Mouse (Mus musculus): ENCODE results near the gene Prnd.
A peak's percentile ranks its signal among the peaks of the same experiment; 100 is the strongest.

Gene Prnd

DNA sequence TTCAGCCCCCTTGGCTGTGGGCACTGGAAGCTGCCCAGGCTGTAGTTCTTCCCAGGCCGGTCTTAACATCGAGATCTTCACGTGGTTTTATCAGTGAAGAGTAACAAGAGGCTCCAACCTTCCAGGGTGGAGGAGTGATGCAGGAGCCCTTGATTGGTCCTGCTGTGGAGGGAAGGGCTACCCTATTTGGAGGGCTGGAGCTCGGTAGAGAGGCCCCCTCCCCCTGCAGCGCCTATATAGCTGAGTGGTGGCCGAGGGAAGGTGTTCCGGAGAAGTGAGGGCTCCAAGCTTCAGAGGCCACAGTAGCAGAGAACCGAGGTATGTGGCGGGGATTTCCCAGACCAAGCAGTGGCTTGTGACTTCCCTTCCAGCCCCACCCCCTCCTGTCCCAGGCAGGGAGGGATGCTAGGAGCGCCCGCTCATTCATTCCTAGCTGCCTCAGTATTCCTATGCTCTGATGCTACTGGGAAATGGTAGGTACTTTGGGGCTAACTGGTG, at the start of gene Prnd:
Prnd (plus strand) TSS at position 264 of the 498 bp plus-strand sequence.
- no peak for DNase-seq

DNA sequence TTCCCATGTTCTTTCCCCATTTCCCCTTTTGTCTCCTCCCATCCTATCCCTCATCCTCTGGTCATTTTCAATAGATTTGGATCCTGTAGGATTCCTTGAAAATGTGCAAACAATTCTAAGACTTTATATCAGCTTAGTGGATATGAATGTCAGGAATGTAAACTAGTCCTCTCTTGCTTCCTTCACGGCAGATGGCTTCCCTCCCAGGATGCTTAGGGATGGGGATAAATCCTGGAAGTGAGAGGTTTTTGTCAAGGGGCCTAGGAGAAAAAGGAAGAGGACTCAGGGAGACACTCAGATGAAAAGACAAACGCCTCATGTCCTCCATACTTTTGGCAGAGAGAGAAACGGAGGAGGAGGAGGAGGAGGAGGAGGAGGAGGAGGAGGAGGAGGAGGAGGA, 48.2 kb upstream of the Prnd start:
- DNase-seq: no peak

DNA sequence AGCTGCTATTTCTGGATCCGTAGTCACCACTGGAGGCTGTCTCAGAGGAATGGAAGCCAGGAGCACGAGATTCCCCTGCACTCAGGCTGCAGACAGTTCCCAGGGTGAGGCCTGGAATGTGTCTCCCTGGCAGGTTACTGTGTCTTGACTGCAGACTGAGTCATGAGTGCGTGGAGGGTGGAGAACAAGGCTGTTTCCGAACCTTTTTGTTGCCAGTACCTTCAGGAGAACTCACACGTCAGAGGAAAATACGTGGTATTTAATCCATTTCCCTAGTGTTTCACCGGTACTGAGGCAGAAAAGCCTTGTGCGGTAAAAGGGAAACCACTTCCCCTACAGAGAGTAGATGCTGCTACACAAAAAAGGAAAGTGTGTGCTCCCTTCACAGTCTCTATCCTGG, 47.8 kb upstream of the Prnd start:
- no peak for DNase-seq

DNA sequence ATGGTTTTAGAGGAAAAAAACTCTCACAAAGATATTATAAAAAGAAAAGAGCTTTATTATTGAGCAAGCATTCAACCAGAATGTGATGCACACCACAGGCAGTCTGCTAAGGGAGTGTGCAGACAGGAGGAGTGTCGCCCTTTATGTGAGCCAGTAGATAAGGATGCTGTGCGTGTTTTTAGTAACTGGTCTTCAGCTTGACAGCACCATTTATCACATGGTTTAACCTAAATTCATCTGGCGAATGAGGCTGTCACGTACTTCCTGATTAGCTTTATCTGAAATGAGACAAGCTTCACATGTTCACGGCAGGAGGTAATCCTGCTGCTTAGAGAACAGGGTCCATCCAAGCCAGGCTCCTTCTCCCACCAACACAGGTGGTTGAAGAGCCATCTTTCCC, 45.6 kb upstream of the Prnd start:
- DNase-seq: no peak

DNA sequence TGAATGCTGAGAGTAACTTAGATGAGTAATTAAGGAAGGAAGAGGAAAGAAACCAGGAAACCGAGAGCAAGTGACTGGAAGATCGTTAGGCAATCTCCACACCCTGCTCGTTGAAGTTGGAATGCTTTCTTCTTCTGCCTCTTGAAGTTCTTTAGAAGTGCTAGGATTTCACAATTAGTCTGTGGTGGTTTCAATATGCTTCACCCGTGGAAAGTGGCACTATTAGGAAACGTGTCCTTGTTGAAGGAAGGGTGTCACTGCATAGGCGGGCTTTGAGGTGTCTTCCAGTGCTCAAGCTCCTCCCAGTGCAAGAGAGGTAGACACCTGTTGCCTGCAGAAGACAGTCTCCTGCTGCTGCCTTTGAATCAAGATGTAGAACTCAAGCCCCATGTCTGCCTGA, 44.9 kb upstream of the Prnd start:
- no peak for DNase-seq

DNA sequence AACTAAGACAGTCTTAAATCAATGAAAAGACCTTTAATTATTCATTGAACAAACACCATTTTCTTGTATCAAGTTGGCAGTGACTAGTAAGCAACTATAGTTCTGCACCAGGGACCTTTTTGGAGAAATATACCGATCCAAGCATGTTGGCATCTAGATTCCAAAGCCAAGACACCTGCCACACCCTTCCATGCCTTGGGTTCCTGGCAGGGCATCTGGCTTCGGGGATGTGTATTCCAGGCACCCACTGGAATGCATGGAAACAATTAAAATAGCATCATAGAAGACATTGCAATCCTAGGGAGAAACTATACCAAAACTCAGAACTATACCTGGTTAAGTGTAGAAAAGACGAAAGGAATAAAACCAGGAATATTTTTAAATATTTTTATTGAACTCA, 44.4 kb upstream of the Prnd start:
- no peak for DNase-seq

- peak; percentile 68 for DNase-seq
Measured at GRCm38 (mm10) chr2:131906846-131907245, 43.8 kb upstream of the Prnd start.

DNA sequence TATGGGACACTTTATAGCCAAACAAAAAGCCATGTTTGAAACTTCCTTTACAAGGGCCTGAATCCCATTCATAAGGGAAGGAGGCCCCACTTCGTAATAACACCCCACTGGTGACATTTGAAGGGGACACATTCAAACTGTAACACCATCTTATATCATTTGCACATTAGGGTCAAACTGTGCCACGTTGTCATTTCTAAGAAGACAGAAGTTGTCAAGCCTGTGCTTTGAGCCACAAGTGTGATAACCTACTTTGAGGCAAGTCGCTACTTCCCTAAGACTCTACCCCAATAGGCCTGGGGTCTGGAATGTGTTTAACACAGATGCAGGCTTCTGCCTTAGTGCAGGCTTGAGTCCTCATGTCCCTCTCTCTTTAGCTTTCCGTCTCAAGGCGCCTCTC, 43.4 kb upstream of the Prnd start:
- no peak for DNase-seq

DNA sequence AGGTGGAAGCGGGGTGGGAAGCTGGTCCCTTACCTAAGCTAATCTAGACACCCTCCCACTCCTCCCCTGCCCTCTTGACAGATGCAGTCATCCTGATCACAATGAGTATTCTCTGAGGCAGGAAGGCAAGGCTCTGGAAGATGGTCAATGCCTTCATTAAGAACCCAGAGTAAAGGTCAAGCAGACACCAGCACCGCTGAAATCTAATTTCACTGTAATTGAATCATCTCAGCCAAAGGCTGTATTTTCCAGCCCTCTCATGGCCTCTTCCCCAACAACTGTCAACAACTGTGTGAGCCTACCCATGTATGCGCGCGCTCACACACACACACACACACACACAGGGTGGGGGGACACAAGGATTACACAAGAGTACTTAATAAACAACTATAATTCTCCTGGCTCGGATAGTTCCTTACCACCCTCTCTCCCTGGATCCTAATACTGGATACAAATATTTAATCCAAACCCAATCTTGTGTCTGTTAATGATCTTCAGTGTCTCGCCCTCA, 42.3 kb upstream of the Prnd start:
- DNase-seq: peak; percentile 83

DNA sequence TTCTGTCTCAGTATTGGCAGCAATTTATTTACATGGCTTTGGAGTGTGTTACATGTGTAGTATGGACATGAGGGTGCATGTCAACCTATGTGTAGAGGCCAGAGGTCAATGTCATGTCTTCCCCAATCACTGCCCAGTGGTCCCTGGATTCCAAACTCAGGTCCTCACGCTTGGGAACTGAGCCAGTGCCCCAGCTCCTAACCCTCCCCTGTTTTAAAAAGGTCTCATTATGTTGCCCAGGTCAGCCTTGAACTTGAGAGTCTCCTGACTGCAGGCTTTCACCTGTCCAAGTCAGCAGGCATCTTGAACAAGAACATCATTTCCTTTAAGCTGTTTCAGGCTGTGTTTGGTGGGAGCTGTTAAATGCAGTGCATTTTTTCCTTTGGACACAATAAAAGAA, 41.8 kb upstream of the Prnd start:
- no peak for DNase-seq

- DNase-seq: peak; percentile 89
Measured at GRCm38 (mm10) chr2:131909683-131910572, 40.7 kb upstream of the Prnd start, which contains the start of the genes Prnp and Prn. Gene Prnp (plus strand): TSS chr2:131909928. Gene Prn (plus strand): TSS chr2:131909957.

GRCm38 (mm10) chr2:131910847-131911246, 39.8 kb upstream of the Prnd start:
- DNase-seq: no peak

DNA sequence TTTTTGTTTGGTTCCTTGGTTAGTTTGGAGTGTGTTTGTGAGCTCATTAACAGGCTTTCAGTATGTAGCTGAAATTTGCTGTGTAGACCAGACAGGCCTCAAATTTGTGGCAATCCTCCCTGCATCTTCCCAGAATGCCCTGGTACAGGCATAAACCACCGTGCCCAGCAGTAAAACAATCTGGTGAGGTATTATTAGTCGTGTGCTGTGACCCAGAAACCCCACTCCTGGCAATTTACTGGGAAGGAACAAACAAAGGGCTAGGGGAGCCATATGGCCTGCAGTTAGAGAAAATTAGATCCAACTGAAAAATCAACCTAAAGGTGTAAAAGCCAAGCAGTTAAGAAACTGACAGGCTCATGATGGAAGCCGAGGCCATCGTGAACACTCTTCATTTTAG, 39.3 kb upstream of the Prnd start:
- DNase-seq: peak; percentile 40

DNA sequence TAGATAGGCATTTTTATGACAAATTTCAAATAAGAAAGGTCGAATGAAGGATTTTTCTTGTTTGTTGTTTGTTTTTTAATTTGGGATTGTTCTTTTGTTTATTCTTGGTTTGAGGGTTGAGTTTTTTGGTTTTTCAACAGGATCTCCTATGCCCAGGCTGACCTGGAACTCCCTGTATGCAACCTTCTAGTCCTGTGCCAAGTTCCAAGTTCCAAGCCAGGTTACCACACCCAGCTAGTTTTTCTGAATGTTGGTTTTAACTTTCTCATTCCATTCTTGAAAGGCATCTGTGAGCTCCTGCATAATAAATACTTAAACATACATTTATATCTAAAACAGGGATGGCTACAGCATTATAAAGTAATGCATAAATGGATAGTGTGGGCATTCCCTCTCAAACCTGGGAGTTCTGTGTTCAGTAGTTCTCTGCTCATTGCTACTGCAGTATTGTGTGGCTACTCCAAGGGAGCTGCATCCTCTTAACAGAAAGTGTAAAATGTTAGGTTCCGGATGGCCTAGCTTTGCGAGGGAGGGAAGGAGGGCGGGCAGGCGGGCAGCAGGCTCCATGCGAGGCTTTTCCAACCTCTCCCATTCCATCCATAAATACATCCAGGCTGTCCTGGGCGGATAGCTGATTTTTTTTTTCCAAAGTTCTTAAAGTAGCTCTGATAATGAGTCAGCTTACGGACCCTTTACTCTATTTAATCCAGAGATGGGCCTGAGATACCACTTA, 38.0 kb upstream of the Prnd start:
- DNase-seq: peak; percentile 50

GRCm38 (mm10) chr2:131932275-131932902, 18.3 kb upstream of the Prnd start:
- DNase-seq: no peak

DNA sequence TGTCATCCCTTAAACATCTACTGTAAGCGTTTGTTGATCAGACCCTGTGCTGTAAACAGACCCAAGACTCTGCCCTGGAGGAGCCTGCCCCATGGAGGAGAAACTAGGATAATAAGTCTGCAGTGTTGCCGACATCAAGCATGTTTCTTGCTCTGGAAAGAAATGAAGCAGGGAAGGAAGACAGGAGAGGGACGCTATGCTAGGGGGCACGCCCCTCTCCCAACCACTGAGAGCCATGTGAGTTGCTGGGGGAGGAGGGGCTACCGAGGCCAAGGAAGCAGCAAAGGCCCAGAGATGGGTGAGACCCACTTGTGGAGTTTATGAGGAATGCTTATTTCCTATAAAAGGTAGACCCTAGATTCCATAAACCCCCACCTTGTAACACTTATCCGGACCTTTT, 17.6 kb upstream of the Prnd start:
- DNase-seq: no peak

DNA sequence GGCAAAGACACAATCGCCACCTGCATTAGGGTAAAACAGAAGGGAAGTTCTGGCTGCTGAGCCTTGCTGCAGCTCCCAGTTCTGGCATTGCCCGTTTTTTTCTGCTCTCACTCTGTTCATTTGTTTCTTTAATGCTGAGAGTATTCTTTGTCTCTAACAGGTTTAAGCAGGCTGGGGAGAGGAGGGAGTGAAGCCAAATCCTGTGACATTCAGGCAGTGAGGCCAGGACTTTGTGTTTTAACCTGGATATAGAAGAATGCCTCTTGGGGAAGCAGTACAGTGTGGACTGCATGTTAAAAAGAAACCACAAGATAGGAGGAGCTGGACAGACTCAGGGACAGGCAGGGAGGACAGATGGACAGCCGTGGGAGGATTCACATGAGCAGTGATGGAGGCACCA, 17.1 kb upstream of the Prnd start:
- peak; percentile 52 for DNase-seq

- no peak for DNase-seq
Measured at GRCm38 (mm10) chr2:131934243-131934642, 16.4 kb upstream of the Prnd start.

DNA sequence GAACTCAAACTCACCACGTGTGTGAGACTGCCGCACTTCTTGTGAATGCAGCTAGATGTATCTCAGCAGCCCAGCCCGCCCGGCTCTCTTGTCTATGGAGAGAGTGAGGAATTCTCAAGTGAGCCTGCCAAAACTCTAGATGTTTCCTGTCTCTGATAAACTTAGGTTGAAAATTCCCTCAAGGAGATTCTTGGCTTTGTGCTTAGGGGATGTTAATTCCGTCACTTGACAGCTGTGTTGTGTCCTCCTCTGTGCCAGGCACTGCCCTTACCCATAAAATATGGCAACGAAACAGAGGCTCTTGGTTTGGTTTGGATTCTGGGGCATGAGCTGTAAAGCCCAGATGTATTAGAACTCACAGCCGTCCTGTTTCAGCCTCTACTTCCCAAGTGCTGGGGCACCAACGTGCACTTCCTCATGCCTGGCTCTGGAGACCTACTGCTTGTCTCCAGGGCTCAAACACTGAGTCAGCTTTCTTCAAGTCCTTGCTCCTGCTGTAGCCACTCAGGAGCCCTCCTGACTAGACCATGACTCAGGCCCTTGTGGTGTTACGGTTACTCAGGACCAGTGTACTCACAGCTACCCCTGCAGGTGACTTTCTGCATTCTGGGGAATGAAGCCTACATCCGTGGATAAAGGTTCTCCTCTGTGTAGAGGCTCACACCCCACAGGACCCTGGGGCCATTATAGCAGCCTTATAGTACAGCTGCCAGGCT, 15.1 kb upstream of the Prnd start:
- DNase-seq: no peak

GRCm38 (mm10) chr2:131936410-131936809, 14.3 kb upstream of the Prnd start:
- no peak for DNase-seq

DNA sequence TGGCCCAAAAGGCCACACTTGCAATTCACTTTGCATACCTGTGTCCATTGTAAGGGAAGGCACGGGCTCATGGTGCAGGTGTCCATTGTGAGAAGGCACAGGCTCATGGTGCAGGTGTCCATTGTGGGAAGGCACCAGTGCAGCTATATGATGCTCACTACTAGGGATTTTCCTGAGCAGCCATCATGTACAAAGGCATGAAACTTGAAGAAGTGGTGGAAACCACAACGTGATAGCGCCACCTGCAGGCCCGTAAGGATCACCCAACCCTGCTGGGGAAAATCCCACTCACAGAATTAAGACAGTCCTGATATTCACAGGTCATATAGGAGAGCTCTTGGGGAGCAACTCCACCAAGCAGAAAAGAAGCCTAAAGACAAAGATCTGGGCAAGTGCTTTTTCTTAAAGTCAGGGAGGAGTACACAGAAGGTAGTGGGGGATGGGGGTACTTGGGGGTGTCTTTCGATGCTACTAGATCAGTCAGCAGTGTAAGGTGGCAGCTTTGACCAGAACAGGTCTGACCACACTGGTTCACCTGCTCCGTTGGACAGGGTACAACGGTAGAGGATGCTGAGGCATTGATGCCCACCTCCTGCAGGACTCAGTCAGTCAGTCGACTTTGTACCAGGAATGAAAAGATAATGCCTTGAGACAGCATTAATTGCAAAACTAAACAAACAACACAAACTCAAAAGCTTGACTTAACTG, 11.1 kb upstream of the Prnd start:
- peak; percentile 63 for DNase-seq

DNA sequence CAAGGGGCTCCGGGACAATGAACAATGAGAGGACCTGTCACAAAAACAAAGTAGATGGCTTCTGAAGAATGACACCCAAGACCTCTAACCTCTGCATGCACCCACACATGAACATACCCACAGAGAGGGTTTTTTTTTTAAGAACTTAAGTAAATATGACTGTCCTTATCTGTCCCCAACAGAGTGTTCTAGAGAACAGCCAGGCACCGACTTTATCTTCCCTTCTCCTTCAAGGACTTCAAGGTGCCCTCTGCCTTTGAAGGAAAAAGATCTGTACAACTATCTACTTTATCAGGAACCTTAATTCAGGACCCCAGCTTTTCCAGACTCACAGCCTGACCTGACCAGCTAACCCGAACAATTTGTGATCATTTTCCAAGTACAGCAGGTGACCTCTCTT, 10.2 kb upstream of the Prnd start:
- no peak for DNase-seq

Measured in kidney, adult 9 months (tissue).